Mouse (Mus musculus) intestine, postnatal 0 days (tissue): Measurements from ENCODE around the gene Fam19a2. TPM values are rescaled to one million over a fixed set of nuclear protein-coding genes. Genes with fewer than 3 reads are reported as not detected.

Experiments used
- ATAC-seq: fragments of 200-750 bp; cut with Nextera tagmentation; 2 replicates; pipeline ENCODE4 v1.8.0; 2017; ENCODE audit warnings: mild to moderate bottlenecking, moderate TSS enrichment, moderate library complexity
- H3K27ac ChIP-seq: fragments of 300-500 bp; sonication (generic); 2 replicates; pipeline ENCODE4 v1.5.1; 2014; ENCODE audit warnings: mild to moderate bottlenecking, low read depth, low read length, moderate library complexity
- H3K27me3 ChIP-seq: fragments of 300-500 bp; sonication (generic); replicated peaks from 2 replicates; pipeline ENCODE4 v1.6.1; 2014; ENCODE audit warnings: low read length, mixed read lengths; ENCODE audit not compliant: control insufficient read depth, insufficient read depth
- H3K36me3 ChIP-seq: fragments of 300-500 bp; sonication (generic); 2 replicates; pipeline ENCODE4 v1.6.1; 2014; ENCODE audit warnings: mild to moderate bottlenecking, moderate library complexity; ENCODE audit not compliant: control insufficient read depth, insufficient read depth
- H3K4me1 ChIP-seq: fragments of 300-500 bp; sonication (generic); replicated peaks from 2 replicates; pipeline ENCODE4 v1.6.1; 2014; ENCODE audit warnings: antibody characterized with exemption, low read length, mixed read lengths; ENCODE audit not compliant: control insufficient read depth, insufficient read depth
- H3K4me2 ChIP-seq: fragments of 300-500 bp; sonication (generic); replicated peaks from 2 replicates; pipeline ENCODE4 v1.6.1; 2014; ENCODE audit warnings: low read depth, mild to moderate bottlenecking, moderate library complexity
- H3K4me3 ChIP-seq: fragments of 300-500 bp; sonication (generic); 2 replicates; pipeline ENCODE4 v1.5.1; 2014; ENCODE audit warnings: low read depth, low read length
- H3K9ac ChIP-seq: fragments of 300-500 bp; sonication (generic); 2 replicates; pipeline ENCODE4 v1.6.1; 2014; ENCODE audit warnings: mild to moderate bottlenecking, low read depth, low read length
- H3K9me3 ChIP-seq: fragments of 300-500 bp; sonication (generic); 2 replicates; pipeline ENCODE4 v1.6.1; 2016; ENCODE audit warnings: mixed run types; ENCODE audit not compliant: control insufficient read depth
- CTCF ChIP-seq: sonication (generic); IDR thresholded peaks from 2 replicates; pipeline ENCODE4 v1.5.1; 2016; ENCODE audit warnings: low read depth, mild to moderate bottlenecking, control low read depth, antibody characterized with exemption, moderate library complexity
- WGBS: fragments of 180-500 bp; shearing (Covaris S2); extraction: QIAGEN DNeasy Blood & Tissue Kit; methylation state at CpG from one replicate; pipeline ENCODE4 v1.1.7; 2014; 5-methylcytosine and 5-hydroxymethylcytosine counted together
- polyA plus RNA-seq: library from polyadenylated mRNA; unstranded; fragments of >200 nt; fragmentation: Nextera tagmentation; extraction: Ambion mirVana; gene quantifications from 2 replicates; pipeline ENCODE4 v1.2.1, GENCODE M21; 2015

The Fam19a2 gene
- polyA plus RNA-seq, 1 experiment from 2014 or later: 0.85 TPM

- WGBS: 66% methylated on average over 6 of the region's 6 CpGs
Measured at GRCm38 (mm10) chr10:123751676-123752280, 488.0 kb downstream of the Fam19a2 start.

GRCm38 (mm10) chr10:123752755-123753154 lies 489.0 kb downstream of the Fam19a2 start:
- H3K36me3 ChIP-seq: no peaks in the 10 kb centered on the region
- no peaks in the 10 kb centered on the region for H3K27me3 ChIP-seq
- no peak overlapping the region for H3K27ac ChIP-seq
- no peaks in the 10 kb centered on the region for H3K9me3 ChIP-seq
- 78% methylated on average over 3 of the region's 3 CpGs for WGBS
- H3K4me2 ChIP-seq: no peak overlapping the region
- H3K9ac ChIP-seq: no peak overlapping the region
- no peaks in the 10 kb centered on the region for H3K4me1 ChIP-seq
- no peak for ATAC-seq
- no peak for TF ChIP-seq CTCF
- no peak overlapping the region for H3K4me3 ChIP-seq

More at GRCm38 (mm10) chr10:123751676-123752280, 488.0 kb downstream of the Fam19a2 start:
- H3K9ac ChIP-seq: no peak overlapping the region
- no peak for ATAC-seq
- H3K36me3 ChIP-seq: no peaks in the 10 kb centered on the region
- no peaks in the 10 kb centered on the region for H3K9me3 ChIP-seq
- H3K4me1 ChIP-seq: no peaks in the 10 kb centered on the region
- H3K4me3 ChIP-seq: no peak overlapping the region
- no peaks in the 10 kb centered on the region for H3K27me3 ChIP-seq
- no peak for TF ChIP-seq CTCF
- no peak overlapping the region for H3K4me2 ChIP-seq
- H3K27ac ChIP-seq: no peak overlapping the region

- no peak for ATAC-seq
- Histone ChIP-seq H3K4me1 (no peaks in the 10 kb centered on the region), H3K4me2 (no peak overlapping the region), H3K27ac (no peak overlapping the region), H3K4me3 (no peak overlapping the region), H3K9ac (no peak overlapping the region), H3K9me3 (no peaks in the 10 kb centered on the region), H3K36me3 (no peaks in the 10 kb centered on the region), H3K27me3 (no peaks in the 10 kb centered on the region)
- WGBS: 88% methylated on average over 4 of the region's 4 CpGs
- no peak for TF ChIP-seq CTCF
Measured at GRCm38 (mm10) chr10:123753996-123754395, 490.2 kb downstream of the Fam19a2 start.

- Histone ChIP-seq H3K4me2 (no peak overlapping the region), H3K9ac (no peak overlapping the region), H3K4me1 (no peaks in the 10 kb centered on the region), H3K9me3 (no peaks in the 10 kb centered on the region), H3K36me3 (no peaks in the 10 kb centered on the region), H3K27me3 (no peaks in the 10 kb centered on the region), H3K4me3 (no peak overlapping the region), H3K27ac (no peak overlapping the region)
- TF ChIP-seq CTCF: no peak
- WGBS: 94% methylated on average over 2 of the region's 2 CpGs
- no peak for ATAC-seq
Measured at GRCm38 (mm10) chr10:123789374-123789773, 525.6 kb downstream of the Fam19a2 start.

Other genes with a start within 250 kb of the Fam19a2 start
- 16.4 and 22.1 TPM in 2 replicates for gene Mon2, start 187.5 kb upstream of the Fam19a2 start, polyA plus RNA-seq
- gene Usp15, start 67.0 kb upstream of the Fam19a2 start, polyA plus RNA-seq: 48.0 and 56.4 TPM in 2 replicates